Mouse (Mus musculus): ENCODE data around the gene Mapk1.

- no peak for TF ChIP-seq CTCF (IDR thresholded peaks at IDR 0.05; ENCODE audit: control insufficient read depth, insufficient read depth, insufficient read length)
- no peak for TF ChIP-seq MAX (IDR thresholded peaks at IDR 0.05)
- no peak for TF ChIP-seq USF1 (IDR thresholded peaks at IDR 0.05; ENCODE audit: low read depth)
- no peak for TF ChIP-seq MYOG (IDR thresholded peaks at IDR 0.05; ENCODE audit: control insufficient read depth, extremely low read depth, insufficient read length)
- TF ChIP-seq CEBPB (IDR thresholded peaks at IDR 0.05; ENCODE audit: low read depth): no peak
- TF ChIP-seq MYOD1 (IDR thresholded peaks at IDR 0.05; ENCODE audit: control insufficient read depth, insufficient read length, low read depth): no peak
Observed at GRCm38 (mm10) chr16:17018071-17018470, 34.9 kb downstream of the Mapk1 start.
